Mouse (Mus musculus) B cell, adult 62 days (primary cell): ENCODE results near the gene Neurl2. TPM values are rescaled to one million over a fixed set of nuclear protein-coding genes. Genes with fewer than 3 reads are reported as not detected.

Experiments used
- total RNA-seq: library from RNA; stranded (reverse); gene quantifications from 4 replicates; pipeline ENCODE4 v1.2.4, GENCODE M21; 2023

Gene Neurl2
- 3.8 to 5.6 TPM (median 4.9 TPM) in 4 replicates for total RNA-seq

GRCm38 (mm10) chr2:164833314-164833959, at the start of gene Neurl2:
TSS of gene Neurl2 (minus strand) at chr2:164833456.

GRCm38 (mm10) chr2:164879228-164879567, 45.9 kb upstream of the Neurl2 start, which contains the start of gene Pcif1:
TSS of gene Pcif1 (plus strand) at chr2:164879304.

GRCm38 (mm10) chr2:164857101-164857821, 24.0 kb upstream of the Neurl2 start, which contains the start of gene Pltp:
TSS of gene Pltp (minus strand) at chr2:164857711.

GRCm38 (mm10) chr2:164832748-164833301, 431 bp downstream of the Neurl2 start, which contains the start of gene Ctsa:
TSS of gene Ctsa (plus strand) at chr2:164832873.

GRCm38 (mm10) chr2:164828437-164828836, 4.8 kb downstream of the Neurl2 start, which contains the start of gene Spata25:
TSS of gene Spata25 (minus strand) at chr2:164828537.

GRCm38 (mm10) chr2:164822636-164823165, 10.6 kb downstream of the Neurl2 start, which contains the start of gene Zswim1:
TSS of gene Zswim1 (plus strand) at chr2:164822686.

GRCm38 (mm10) chr2:164804533-164805331, 28.5 kb downstream of the Neurl2 start, which contains the start of the genes Acot8 and Zswim3:
TSS of gene Acot8 (minus strand) at chr2:164804882.
TSS of gene Zswim3 (plus strand) at chr2:164805098.

GRCm38 (mm10) chr2:164785481-164786387, 47.5 kb downstream of the Neurl2 start, which contains the start of gene Snx21:
TSS of gene Snx21 (plus strand) at chr2:164785823.

Other genes starting within 250 kb of the Neurl2 start
- not detected in 4 replicates for gene Wfdc6a, start 248.0 kb downstream of the Neurl2 start, total RNA-seq
- not detected in 4 replicates for gene Eppin, start 239.9 kb downstream of the Neurl2 start, total RNA-seq
- not detected in 4 replicates for gene Wfdc6b, start 219.9 kb downstream of the Neurl2 start, total RNA-seq
- gene Wfdc8, start 219.8 kb downstream of the Neurl2 start, total RNA-seq = not detected in 4 replicates
- gene Wfdc16, start 194.7 kb downstream of the Neurl2 start, total RNA-seq = not detected in 4 replicates
- gene Wfdc10, start 177.4 kb downstream of the Neurl2 start, total RNA-seq = 1.5 TPM in 1 of 4 replicates, not detected in the others
- gene Wfdc9, start 176.9 kb downstream of the Neurl2 start, total RNA-seq = not detected in 4 replicates
- not detected in 4 replicates for gene Wfdc11, start 159.4 kb downstream of the Neurl2 start, total RNA-seq
- not detected in 4 replicates for gene Wfdc13, start 148.3 kb downstream of the Neurl2 start, total RNA-seq
- gene Spint4, start 135.0 kb downstream of the Neurl2 start, total RNA-seq = not detected in 4 replicates
- gene Spint5, start 118.2 kb downstream of the Neurl2 start, total RNA-seq = not detected in 4 replicates
- not detected in 4 replicates for gene Wfdc3, start 87.5 kb downstream of the Neurl2 start, total RNA-seq
- 38.4 to 45.2 TPM (median 42.9 TPM) in 4 replicates for gene Dnttip1, start 87.5 kb downstream of the Neurl2 start, total RNA-seq
- gene Ube2c, start 63.6 kb downstream of the Neurl2 start, total RNA-seq = 1.7 to 4.0 TPM (median 2.7 TPM) in 4 replicates
- gene Tnnc2, start 53.5 kb downstream of the Neurl2 start, total RNA-seq = not detected in 4 replicates
- 0.46 to 0.97 TPM (median 0.70 TPM) in 4 replicates for gene Snx21, start 47.6 kb downstream of the Neurl2 start, total RNA-seq
- 53.7 to 69.6 TPM (median 60.6 TPM) in 4 replicates for gene Acot8, start 28.6 kb downstream of the Neurl2 start, total RNA-seq
- gene Zswim3, start 28.4 kb downstream of the Neurl2 start, total RNA-seq = 3.2 to 4.0 TPM (median 3.6 TPM) in 4 replicates
- gene Zswim1, start 10.8 kb downstream of the Neurl2 start, total RNA-seq = 8.4 to 9.0 TPM (median 8.5 TPM) in 4 replicates
- gene Spata25, start 4.9 kb downstream of the Neurl2 start, total RNA-seq = 1.2 to 2.3 TPM (median 1.2 TPM) in 3 of 4 replicates, not detected in the other
- gene Ctsa, start 583 bp downstream of the Neurl2 start, total RNA-seq = 189 to 200 TPM (median 195 TPM) in 4 replicates
- gene Pltp, start 24.3 kb upstream of the Neurl2 start, total RNA-seq = 7.6 to 11.4 TPM (median 9.0 TPM) in 4 replicates
- gene Pcif1, start 45.8 kb upstream of the Neurl2 start, total RNA-seq = 93.6 to 100 TPM (median 96.6 TPM) in 4 replicates
- 55.9 to 61.8 TPM (median 58.0 TPM) in 4 replicates for gene Zfp335, start 78.3 kb upstream of the Neurl2 start, total RNA-seq
- gene Mmp9, start 107.3 kb upstream of the Neurl2 start, total RNA-seq = 0.50 to 1.3 TPM (median 1.0 TPM) in 4 replicates
- gene Slc12a5, start 127.3 kb upstream of the Neurl2 start, total RNA-seq = 1.4 to 1.7 TPM (median 1.6 TPM) in 4 replicates
- gene Ncoa5, start 201.4 kb upstream of the Neurl2 start, total RNA-seq = 40.2 to 45.3 TPM (median 43.2 TPM) in 4 replicates
- gene Cd40, start 222.2 kb upstream of the Neurl2 start, total RNA-seq = 166 to 186 TPM (median 173 TPM) in 4 replicates